8 mouse cellular contexts compared by ENCODE assay signal in the genomic region with DNA sequence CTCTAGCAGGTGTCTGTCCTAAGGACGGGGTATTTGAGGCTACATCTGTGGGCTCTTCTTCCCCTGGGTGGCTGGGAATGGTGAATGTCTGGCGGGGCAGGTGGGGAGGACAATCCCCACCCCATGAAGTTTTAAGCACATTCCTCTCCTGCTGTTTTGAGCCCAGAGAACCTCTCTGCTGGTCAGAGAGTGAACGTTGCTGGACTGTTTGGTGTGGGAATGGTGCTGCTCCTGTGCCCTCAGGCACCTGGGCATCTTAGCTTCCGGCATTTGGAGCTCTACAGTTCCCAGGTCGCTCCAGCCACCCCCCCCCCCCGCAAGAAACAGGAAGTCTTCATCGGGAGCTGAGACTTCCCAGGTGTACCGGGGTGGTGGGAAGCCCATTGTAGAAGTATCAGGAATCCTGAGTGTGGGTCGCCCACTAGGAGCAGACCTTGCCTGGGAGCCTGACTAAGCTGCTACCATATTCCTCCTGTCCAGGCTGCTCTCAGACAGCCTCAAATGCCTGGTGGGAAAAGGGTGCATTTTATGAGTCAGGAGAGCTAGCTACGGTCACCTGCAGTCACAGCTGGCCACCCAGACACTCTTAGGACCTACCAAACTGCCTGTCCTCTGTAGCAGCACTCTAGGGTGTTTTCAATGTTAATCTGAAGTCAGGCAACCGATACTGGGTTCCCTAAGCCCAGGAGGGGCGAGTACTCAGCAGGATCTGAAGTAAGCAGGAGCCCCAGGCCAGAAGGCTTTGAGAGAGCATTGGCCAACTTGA. TPM values are rescaled to one million over a fixed set of nuclear protein-coding genes. Genes with fewer than 3 reads are reported as not detected.
DNase-seq lines count a peak whose midpoint lies in the region; ATAC-seq lines count a peak whose summit lies in the region.

No protein-coding gene starts in this region.

- peak overlapping the region; percentile 72 for H3K4me2 ChIP-seq in hindbrain, embryonic 13.5 days

- H3K27ac ChIP-seq in hindbrain, embryonic 13.5 days, result 0 out of 2 replicates have a peak overlapping the region, but pooled peaks have one; percentile 95

- H3K36me3 ChIP-seq in megakaryocyte, embryonic 14.5 days (replicated peaks; ENCODE audit: low read length), result no peaks in the 10 kb centered on the region
- no peaks in the 10 kb centered on the region for H3K36me3 ChIP-seq in hindbrain, embryonic 13.5 days

- ATAC-seq in megakaryocyte, adult 5-6 weeks (ENCODE audit: poor library complexity, severe bottlenecking), result no peak
- ATAC-seq in hindbrain, embryonic 13.5 days (ENCODE audit: low FRiP score), result no peak

- H3K9me3 ChIP-seq in megakaryocyte, embryonic 14.5 days, result no peaks in the 10 kb centered on the region
- no peaks in the 10 kb centered on the region for H3K9me3 ChIP-seq in hindbrain, embryonic 13.5 days

- H3K9ac ChIP-seq in hindbrain, embryonic 13.5 days, result peak overlapping the region; percentile 67

- DNase-seq in embryo, embryonic 10 days (ENCODE audit: low spot score), result peak; percentile 4
- no peak for DNase-seq in embryo, embryonic 9.5 days (ENCODE audit: extremely low spot score)
- peak; percentile 31 for DNase-seq in naive thymus-derived CD4-positive, alpha-beta T cell, adult 2 months (ENCODE audit: low read depth)
- DNase-seq in thymus, postnatal 4 days, result no peak
- no peak for DNase-seq in T-cell, adult 2 months (ENCODE audit: low spot score)

- H3K4me1 ChIP-seq in megakaryocyte, embryonic 14.5 days, result peaks cover 84% of the 10 kb centered on the region
- H3K4me1 ChIP-seq in hindbrain, embryonic 13.5 days (replicated peaks), result peaks cover 64% of the 10 kb centered on the region

- H3K27me3 ChIP-seq in megakaryocyte, embryonic 14.5 days (replicated peaks), result peaks cover 60% of the 10 kb centered on the region
- H3K27me3 ChIP-seq in hindbrain, embryonic 13.5 days, result peaks cover 22% of the 10 kb centered on the region

- H3K4me3 ChIP-seq in megakaryocyte, embryonic 14.5 days (replicated peaks), result peak overlapping the region; percentile 38
- peak overlapping the region; percentile 47; the same call in 1 of the 2 replicates for H3K4me3 ChIP-seq in hindbrain, embryonic 13.5 days

- WGBS in hindbrain, embryonic 13.5 days, result 54% methylated on average over 12 of the region's 12 CpGs

RNA-seq across cellular contexts. Expression of a gene that starts 41.8 kb away (rescaled TPM):
- polyA plus RNA-seq in megakaryocyte, embryonic 14.5 days (2012; ENCODE audit: insufficient read depth, low replicate concordance), result 2,399 and 2,630 TPM in 2 replicates
- total RNA-seq in megakaryocyte, adult 5-6 weeks (2015), result 4,212 and 4,544 TPM in 2 replicates
- total RNA-seq in megakaryocyte, adult 5-6 weeks (2017), result 2,305 and 2,430 TPM in 2 replicates
- polyA plus RNA-seq in hindbrain, embryonic 13.5 days (2015; fragmentation: Nextera tagmentation; extraction: Ambion mirVana), result 4,110 and 4,339 TPM in 2 replicates

RNA-seq across cellular contexts. Expression of a gene that starts 54.8 kb away (rescaled TPM):
- 1.7 and 3.0 TPM in 2 replicates for polyA plus RNA-seq in megakaryocyte, embryonic 14.5 days (2012; ENCODE audit: insufficient read depth, low replicate concordance)
- total RNA-seq in megakaryocyte, adult 5-6 weeks (2015), result not detected in 2 replicates
- not detected in 2 replicates for total RNA-seq in megakaryocyte, adult 5-6 weeks (2017)
- 1.6 and 2.6 TPM in 2 replicates for polyA plus RNA-seq in hindbrain, embryonic 13.5 days (2015; fragmentation: Nextera tagmentation; extraction: Ambion mirVana)

Comparison
In these comparisons a context has a peak if more than half of its experiments do, and no peak if none do; other contexts are left out.
1. DNase-seq: peak in embryo, embryonic 10 days (single experiment) and naive thymus-derived CD4-positive, alpha-beta T cell, adult 2 months (single experiment); none in embryo, embryonic 9.5 days (single experiment), thymus, postnatal 4 days (single experiment) and T-cell, adult 2 months (single experiment).